Mouse (Mus musculus) hindbrain, embryonic 12.5 days (tissue): ENCODE data around the gene Pip4k2a. TPM values are rescaled to one million over a fixed set of nuclear protein-coding genes. Genes with fewer than 3 reads are reported as not detected.

Experiments used
- ATAC-seq: fragments of 200-750 bp; cut with Nextera tagmentation; 2 replicates; pipeline ENCODE4 v1.8.0; 2017; ENCODE audit warnings: moderate TSS enrichment; ENCODE audit not compliant: low FRiP score
- H3K27ac ChIP-seq: fragments of 300-500 bp; sonication (generic); 2 replicates; pipeline ENCODE4 v1.5.1; 2016; ENCODE audit warnings: mild to moderate bottlenecking
- H3K27me3 ChIP-seq: fragments of 300-500 bp; sonication (generic); 2 replicates; pipeline ENCODE4 v1.6.1; 2016; ENCODE audit warnings: mild to moderate bottlenecking
- H3K36me3 ChIP-seq: fragments of 300-500 bp; sonication (generic); 2 replicates; pipeline ENCODE4 v1.6.1; 2016; ENCODE audit warnings: mild to moderate bottlenecking
- H3K4me1 ChIP-seq: fragments of 300-500 bp; sonication (generic); 2 replicates; pipeline ENCODE4 v1.6.1; 2016
- H3K4me2 ChIP-seq: fragments of 300-500 bp; sonication (generic); replicated peaks from 2 replicates; pipeline ENCODE4 v1.6.1; 2016; ENCODE audit warnings: mild to moderate bottlenecking
- H3K4me3 ChIP-seq: fragments of 300-500 bp; sonication (generic); 2 replicates; pipeline ENCODE4 v1.5.1; 2016; ENCODE audit warnings: mild to moderate bottlenecking
- H3K9ac ChIP-seq: fragments of 300-500 bp; sonication (generic); 2 replicates; pipeline ENCODE4 v1.6.1; 2016; ENCODE audit warnings: mild to moderate bottlenecking, moderate library complexity
- H3K9me3 ChIP-seq: fragments of 300-500 bp; sonication (generic); replicated peaks from 2 replicates; pipeline ENCODE4 v1.6.1; 2016; ENCODE audit warnings: mild to moderate bottlenecking
- WGBS: fragments of 180-500 bp; shearing (Covaris S2); methylation state at CpG from one replicate; pipeline ENCODE4 v1.1.7; 2016; 5-methylcytosine and 5-hydroxymethylcytosine counted together
- polyA plus RNA-seq: library from polyadenylated mRNA; unstranded; fragments of >200 nt; fragmentation: Nextera tagmentation; extraction: Ambion mirVana; gene quantifications from 2 replicates; pipeline ENCODE4 v1.2.1, GENCODE M21; 2016

Gene Pip4k2a
- polyA plus RNA-seq, 1 experiment from 2014 or later: 12.5 TPM

GRCm38 (mm10) chr2:18960376-18960973 is 37.5 kb downstream of the Pip4k2a start:
- ATAC-seq: no peak
- 49% methylated on average over 7 of the region's 7 CpGs for WGBS
- no peak overlapping the region for H3K9ac ChIP-seq
- H3K27ac ChIP-seq: no peak overlapping the region
- peaks cover 13% of the 10 kb centered on the region for H3K4me1 ChIP-seq
- no peaks in the 10 kb centered on the region for H3K36me3 ChIP-seq
- no peak overlapping the region for H3K4me3 ChIP-seq
- no peaks in the 10 kb centered on the region for H3K27me3 ChIP-seq
- H3K4me2 ChIP-seq: no peak overlapping the region
- no peaks in the 10 kb centered on the region for H3K9me3 ChIP-seq

- no peak overlapping the region for H3K4me2 ChIP-seq
- H3K4me3 ChIP-seq: no peak overlapping the region
Observed at GRCm38 (mm10) chr2:18959558-18959957, 38.4 kb downstream of the Pip4k2a start.

GRCm38 (mm10) chr2:18959008-18959407 is 38.9 kb downstream of the Pip4k2a start:
- H3K9ac ChIP-seq: no peak overlapping the region
- 91% methylated on average over 6 of the region's 6 CpGs for WGBS
- no peak overlapping the region for H3K27ac ChIP-seq
- H3K9me3 ChIP-seq: no peaks in the 10 kb centered on the region
- H3K36me3 ChIP-seq: no peaks in the 10 kb centered on the region
- peaks cover 16% of the 10 kb centered on the region for H3K4me1 ChIP-seq
- no peak overlapping the region for H3K4me3 ChIP-seq
- no peaks in the 10 kb centered on the region for H3K27me3 ChIP-seq
- no peak overlapping the region for H3K4me2 ChIP-seq
- no peak for ATAC-seq

More at GRCm38 (mm10) chr2:18959558-18959957, 38.4 kb downstream of the Pip4k2a start:
- Histone ChIP-seq H3K27me3 (no peaks in the 10 kb centered on the region), H3K36me3 (no peaks in the 10 kb centered on the region), H3K9ac (no peak overlapping the region), H3K4me1 (peaks cover 16% of the 10 kb centered on the region), H3K27ac (no peak overlapping the region), H3K9me3 (no peaks in the 10 kb centered on the region)
- ATAC-seq: no peak
- WGBS: 96% methylated on average over 5 of the region's 5 CpGs

- H3K4me3 ChIP-seq: no peak overlapping the region
- 92% methylated on average over 5 of the region's 5 CpGs for WGBS
- no peak for ATAC-seq
- H3K4me2 ChIP-seq: no peak overlapping the region
- no peaks in the 10 kb centered on the region for H3K36me3 ChIP-seq
- H3K9ac ChIP-seq: no peak overlapping the region
- H3K9me3 ChIP-seq: no peaks in the 10 kb centered on the region
- no peak overlapping the region for H3K27ac ChIP-seq
- no peaks in the 10 kb centered on the region for H3K27me3 ChIP-seq
- peaks cover 16% of the 10 kb centered on the region for H3K4me1 ChIP-seq
Observed at GRCm38 (mm10) chr2:18958501-18958900, 39.4 kb downstream of the Pip4k2a start.

GRCm38 (mm10) chr2:18958044-18958443 is 39.9 kb downstream of the Pip4k2a start:
- H3K27me3 ChIP-seq: no peaks in the 10 kb centered on the region
- H3K4me2 ChIP-seq: no peak overlapping the region
- no peak overlapping the region for H3K27ac ChIP-seq
- H3K9ac ChIP-seq: no peak overlapping the region
- no peak overlapping the region for H3K4me3 ChIP-seq
- no peaks in the 10 kb centered on the region for H3K9me3 ChIP-seq
- H3K36me3 ChIP-seq: no peaks in the 10 kb centered on the region
- 75% methylated on average over 9 of the region's 9 CpGs for WGBS
- ATAC-seq: no peak
- H3K4me1 ChIP-seq: peaks cover 15% of the 10 kb centered on the region

GRCm38 (mm10) chr2:18957459-18957858 is 40.5 kb downstream of the Pip4k2a start:
- Histone ChIP-seq H3K27ac (no peak overlapping the region), H3K4me1 (peaks cover 14% of the 10 kb centered on the region), H3K36me3 (no peaks in the 10 kb centered on the region), H3K27me3 (no peaks in the 10 kb centered on the region), H3K9ac (no peak overlapping the region), H3K4me3 (no peak overlapping the region), H3K4me2 (no peak overlapping the region), H3K9me3 (no peaks in the 10 kb centered on the region)
- ATAC-seq: no peak
- 91% methylated on average over 7 of the region's 7 CpGs for WGBS

- no peak overlapping the region for H3K4me3 ChIP-seq
- no peak overlapping the region for H3K4me2 ChIP-seq
- no peak overlapping the region for H3K27ac ChIP-seq
- peaks cover 14% of the 10 kb centered on the region for H3K4me1 ChIP-seq
- H3K9me3 ChIP-seq: no peaks in the 10 kb centered on the region
- WGBS: 64% methylated on average over 7 of the region's 7 CpGs
- H3K9ac ChIP-seq: no peak overlapping the region
- no peaks in the 10 kb centered on the region for H3K36me3 ChIP-seq
- no peaks in the 10 kb centered on the region for H3K27me3 ChIP-seq
- no peak for ATAC-seq
Observed at GRCm38 (mm10) chr2:18956945-18957344, 41.0 kb downstream of the Pip4k2a start.

- Histone ChIP-seq H3K9ac (no peak overlapping the region), H3K4me2 (no peak overlapping the region)
Observed at GRCm38 (mm10) chr2:18956424-18956823, 41.5 kb downstream of the Pip4k2a start.

GRCm38 (mm10) chr2:18955671-18956070 is 42.3 kb downstream of the Pip4k2a start:
- Histone ChIP-seq H3K4me2 (no peak overlapping the region), H3K36me3 (no peaks in the 10 kb centered on the region), H3K27ac (no peak overlapping the region), H3K9me3 (no peaks in the 10 kb centered on the region), H3K4me1 (peaks cover 13% of the 10 kb centered on the region), H3K27me3 (no peaks in the 10 kb centered on the region), H3K4me3 (no peak overlapping the region), H3K9ac (no peak overlapping the region)
- ATAC-seq: no peak
- 88% methylated on average over 13 of the region's 13 CpGs for WGBS

More at GRCm38 (mm10) chr2:18956424-18956823, 41.5 kb downstream of the Pip4k2a start:
- no peak overlapping the region for H3K27ac ChIP-seq
- no peaks in the 10 kb centered on the region for H3K9me3 ChIP-seq
- H3K4me1 ChIP-seq: peaks cover 14% of the 10 kb centered on the region
- no peaks in the 10 kb centered on the region for H3K36me3 ChIP-seq
- ATAC-seq: no peak
- H3K4me3 ChIP-seq: no peak overlapping the region
- WGBS: 82% methylated on average over 3 of the region's 3 CpGs
- H3K27me3 ChIP-seq: no peaks in the 10 kb centered on the region

- Histone ChIP-seq H3K9me3 (no peaks in the 10 kb centered on the region), H3K4me3 (no peak overlapping the region), H3K27ac (no peak overlapping the region), H3K27me3 (no peaks in the 10 kb centered on the region), H3K9ac (no peak overlapping the region), H3K4me2 (no peak overlapping the region), H3K4me1 (peaks cover 9% of the 10 kb centered on the region; the same call in 1 of the 2 replicates), H3K36me3 (no peaks in the 10 kb centered on the region)
- no peak for ATAC-seq
- 30% methylated on average over 4 of the region's 4 CpGs for WGBS
Observed at GRCm38 (mm10) chr2:18955022-18955421, 42.9 kb downstream of the Pip4k2a start.

GRCm38 (mm10) chr2:18954422-18954821 is 43.5 kb downstream of the Pip4k2a start:
- Histone ChIP-seq H3K27ac (no peak overlapping the region), H3K4me1 (peaks cover 9% of the 10 kb centered on the region; the same call in 1 of the 2 replicates), H3K9me3 (no peaks in the 10 kb centered on the region), H3K4me2 (no peak overlapping the region), H3K4me3 (no peak overlapping the region), H3K9ac (no peak overlapping the region), H3K27me3 (no peaks in the 10 kb centered on the region), H3K36me3 (no peaks in the 10 kb centered on the region)
- ATAC-seq: no peak
- 82% methylated on average over 4 of the region's 4 CpGs for WGBS

- Histone ChIP-seq H3K9ac (no peak overlapping the region), H3K9me3 (no peaks in the 10 kb centered on the region), H3K4me2 (no peak overlapping the region), H3K4me1 (peaks cover 8% of the 10 kb centered on the region; the same call in 1 of the 2 replicates), H3K27ac (no peak overlapping the region), H3K36me3 (no peaks in the 10 kb centered on the region), H3K4me3 (no peak overlapping the region), H3K27me3 (no peaks in the 10 kb centered on the region)
- no peak for ATAC-seq
- 79% methylated on average over 7 of the region's 7 CpGs for WGBS
Observed at GRCm38 (mm10) chr2:18952102-18952673, 45.7 kb downstream of the Pip4k2a start.

GRCm38 (mm10) chr2:18950758-18951157 is 47.2 kb downstream of the Pip4k2a start:
- Histone ChIP-seq H3K27me3 (no peaks in the 10 kb centered on the region), H3K9ac (no peak overlapping the region), H3K4me3 (no peak overlapping the region), H3K9me3 (no peaks in the 10 kb centered on the region), H3K36me3 (no peaks in the 10 kb centered on the region), H3K4me1 (peaks cover 6% of the 10 kb centered on the region; the same call in 1 of the 2 replicates), H3K27ac (no peak overlapping the region), H3K4me2 (no peak overlapping the region)
- no peak for ATAC-seq
- whole genome bisulfite sequencing: 87% methylated on average over 2 of the region's 2 CpGs
